Mouse (Mus musculus): ENCODE data around the gene Klhl26. TPM values are rescaled to one million over a fixed set of nuclear protein-coding genes. Genes with fewer than 3 reads are reported as not detected.

The Klhl26 gene
- polyA plus RNA-seq, 1 experiment, result 32.5 TPM

- Histone ChIP-seq H3K36me3 (ENCODE audit: control insufficient read depth, insufficient read depth) (no peaks in the 10 kb centered on the region), H3ac (ENCODE audit: control insufficient read depth, insufficient read length) (no peak overlapping the region), H3K4me2 (ENCODE audit: low read depth) (no peak overlapping the region), H3K27me3 (ENCODE audit: control insufficient read depth, insufficient read depth, insufficient read length) (no peaks in the 10 kb centered on the region), H3K4me3 (no peak overlapping the region), H3K79me2 (ENCODE audit: control insufficient read depth, insufficient read depth) (no peaks in the 10 kb centered on the region)
- TF ChIP-seq MYOG (IDR thresholded peaks at IDR 0.05; ENCODE audit: control insufficient read depth in 1 of 3, insufficient read depth in 1 of 3, insufficient read length in 2 of 3, low read depth in 2 of 3), result no peak
- TF ChIP-seq MYOD1 (IDR thresholded peaks at IDR 0.05; ENCODE audit: control insufficient read depth in 1 of 3, insufficient read length in 2 of 3, low read depth in 2 of 3), result no peak
- no peak for TF ChIP-seq SRF (IDR thresholded peaks at IDR 0.05; ENCODE audit: control insufficient read depth, insufficient read length, low read depth)
- TF ChIP-seq USF1 (IDR thresholded peaks at IDR 0.05; ENCODE audit: low read depth), result no peak
- TF ChIP-seq POLR2A (IDR thresholded peaks at IDR 0.05; ENCODE audit: insufficient read length, low read depth), result no peak
- no peak for TF ChIP-seq POLR2AphosphoS2 (IDR thresholded peaks at IDR 0.05; ENCODE audit: insufficient read length, low read depth)
- TF ChIP-seq REST (IDR thresholded peaks at IDR 0.05; ENCODE audit: insufficient read depth, insufficient read length), result no peak
Measured at GRCm38 (mm10) chr8:70406427-70407069, 70.2 kb downstream of the Klhl26 start.

- no peak overlapping the region for H3K4me3 ChIP-seq
- TF ChIP-seq MAX (IDR thresholded peaks at IDR 0.05; ENCODE audit: low read depth) (no peak), SRF (IDR thresholded peaks at IDR 0.05; ENCODE audit: control insufficient read depth, insufficient read length, low read depth) (no peak), USF1 (IDR thresholded peaks at IDR 0.05; ENCODE audit: low read depth) (no peak), CEBPB (IDR thresholded peaks at IDR 0.05; ENCODE audit: insufficient read depth, poor library complexity, severe bottlenecking) (no peak), POLR2AphosphoS2 (IDR thresholded peaks at IDR 0.05; ENCODE audit: insufficient read length, low read depth) (no peak), MYOD1 (IDR thresholded peaks at IDR 0.05; ENCODE audit: control insufficient read depth in 1 of 3, insufficient read length in 2 of 3, low read depth in 2 of 3) (no peak), MYOG (IDR thresholded peaks at IDR 0.05; ENCODE audit: control insufficient read depth in 1 of 3, insufficient read depth in 1 of 3, insufficient read length in 2 of 3, low read depth in 2 of 3) (no peak), E2F4 (IDR thresholded peaks at IDR 0.05; ENCODE audit: insufficient read depth) (no peak), TCF12 (IDR thresholded peaks at IDR 0.05; ENCODE audit: insufficient read depth, poor library complexity, severe bottlenecking) (no peak), POLR2A (IDR thresholded peaks at IDR 0.05; ENCODE audit: insufficient read length, low read depth) (no peak), TCF3 (IDR thresholded peaks at IDR 0.05; ENCODE audit: insufficient read length, low read depth) (no peak), REST (IDR thresholded peaks at IDR 0.05; ENCODE audit: insufficient read depth, insufficient read length) (no peak)
Measured at GRCm38 (mm10) chr8:70405189-70405588, 71.6 kb downstream of the Klhl26 start.

GRCm38 (mm10) chr8:70404212-70404611, 72.6 kb downstream of the Klhl26 start:
- Histone ChIP-seq H3K79me2 (ENCODE audit: control insufficient read depth, insufficient read depth) (no peaks in the 10 kb centered on the region), H3K4me2 (ENCODE audit: low read depth) (no peak overlapping the region), H3K4me3 (no peak overlapping the region), H3K27me3 (ENCODE audit: control insufficient read depth, insufficient read depth, insufficient read length) (no peaks in the 10 kb centered on the region), H3K36me3 (ENCODE audit: control insufficient read depth, insufficient read depth) (no peaks in the 10 kb centered on the region), H3ac (ENCODE audit: control insufficient read depth, insufficient read length) (no peak overlapping the region)
- TF ChIP-seq E2F4 (IDR thresholded peaks at IDR 0.05; ENCODE audit: insufficient read depth) (no peak), TCF12 (IDR thresholded peaks at IDR 0.05; ENCODE audit: insufficient read depth, poor library complexity, severe bottlenecking) (no peak), USF1 (IDR thresholded peaks at IDR 0.05; ENCODE audit: low read depth) (no peak), MAX (IDR thresholded peaks at IDR 0.05; ENCODE audit: low read depth) (no peak), REST (IDR thresholded peaks at IDR 0.05; ENCODE audit: insufficient read depth, insufficient read length) (no peak), MYOD1 (IDR thresholded peaks at IDR 0.05; ENCODE audit: control insufficient read depth in 1 of 3, insufficient read length in 2 of 3, low read depth in 2 of 3) (no peak), MYOG (IDR thresholded peaks at IDR 0.05; ENCODE audit: control insufficient read depth in 1 of 3, insufficient read depth in 1 of 3, insufficient read length in 2 of 3, low read depth in 2 of 3) (no peak), SRF (IDR thresholded peaks at IDR 0.05; ENCODE audit: control insufficient read depth, insufficient read length, low read depth) (no peak), TCF3 (IDR thresholded peaks at IDR 0.05; ENCODE audit: insufficient read length, low read depth) (no peak), POLR2AphosphoS2 (IDR thresholded peaks at IDR 0.05; ENCODE audit: insufficient read length, low read depth) (no peak)

More at GRCm38 (mm10) chr8:70405189-70405588, 71.6 kb downstream of the Klhl26 start:
- Histone ChIP-seq H3K36me3 (ENCODE audit: control insufficient read depth, insufficient read depth) (no peaks in the 10 kb centered on the region), H3ac (ENCODE audit: control insufficient read depth, insufficient read length) (no peak overlapping the region), H3K27me3 (ENCODE audit: control insufficient read depth, insufficient read depth, insufficient read length) (no peaks in the 10 kb centered on the region), H3K79me2 (ENCODE audit: control insufficient read depth, insufficient read depth) (no peaks in the 10 kb centered on the region), H3K4me2 (ENCODE audit: low read depth) (no peak overlapping the region)

Other genes starting within 250 kb of the Klhl26 start
- gene Sugp2, start 242.7 kb downstream of the Klhl26 start, polyA plus RNA-seq (2012; fragmentation: generic; extraction: Trizol), result 15.4 TPM
- 35.4 TPM for gene Armc6, start 242.5 kb downstream of the Klhl26 start, polyA plus RNA-seq (2012; fragmentation: generic; extraction: Trizol)
- gene Homer3, start 194.1 kb downstream of the Klhl26 start, polyA plus RNA-seq (2012; fragmentation: generic; extraction: Trizol), result 43.6 TPM
- gene Ddx49, start 174.5 kb downstream of the Klhl26 start, polyA plus RNA-seq (2012; fragmentation: generic; extraction: Trizol), result 106 TPM
- 236 TPM for gene Cope, start 174.4 kb downstream of the Klhl26 start, polyA plus RNA-seq (2012; fragmentation: generic; extraction: Trizol)
- gene Cers1, start 161.2 kb downstream of the Klhl26 start, polyA plus RNA-seq (2012; fragmentation: generic; extraction: Trizol), result 4.4 TPM
- 2.6 TPM for gene Gdf1, start 147.2 kb downstream of the Klhl26 start, polyA plus RNA-seq (2012; fragmentation: generic; extraction: Trizol)
- gene Upf1, start 123.7 kb downstream of the Klhl26 start, polyA plus RNA-seq (2012; fragmentation: generic; extraction: Trizol), result 35.8 TPM
- gene Comp, start 103.4 kb downstream of the Klhl26 start, polyA plus RNA-seq (2012; fragmentation: generic; extraction: Trizol), result 0.05 TPM
- gene Crtc1, start 37.4 kb downstream of the Klhl26 start, polyA plus RNA-seq (2012; fragmentation: generic; extraction: Trizol), result 9.6 TPM
- gene Tmem59l, start 10.4 kb upstream of the Klhl26 start, polyA plus RNA-seq (2012; fragmentation: generic; extraction: Trizol), result 0.04 TPM
- gene Crlf1, start 16.2 kb upstream of the Klhl26 start, polyA plus RNA-seq (2012; fragmentation: generic; extraction: Trizol), result 99.1 TPM
- 259 TPM for gene Rex1bd, start 29.8 kb upstream of the Klhl26 start, polyA plus RNA-seq (2012; fragmentation: generic; extraction: Trizol)
- 2,253 TPM for gene Uba52, start 33.8 kb upstream of the Klhl26 start, polyA plus RNA-seq (2012; fragmentation: generic; extraction: Trizol)
- gene Fkbp8, start 50.8 kb upstream of the Klhl26 start, polyA plus RNA-seq (2012; fragmentation: generic; extraction: Trizol), result 329 TPM
- gene Kxd1, start 51.0 kb upstream of the Klhl26 start, polyA plus RNA-seq (2012; fragmentation: generic; extraction: Trizol), result 73.8 TPM
- gene Ell, start 62.5 kb upstream of the Klhl26 start, polyA plus RNA-seq (2012; fragmentation: generic; extraction: Trizol), result 12.7 TPM
- gene Isyna1, start 117.4 kb upstream of the Klhl26 start, polyA plus RNA-seq (2012; fragmentation: generic; extraction: Trizol), result 40.4 TPM
- 133 TPM for gene Ssbp4, start 131.9 kb upstream of the Klhl26 start, polyA plus RNA-seq (2012; fragmentation: generic; extraction: Trizol)
- gene Lrrc25, start 139.2 kb upstream of the Klhl26 start, polyA plus RNA-seq (2012; fragmentation: generic; extraction: Trizol), result not detected
- 54.1 TPM for gene Gdf15, start 155.5 kb upstream of the Klhl26 start, polyA plus RNA-seq (2012; fragmentation: generic; extraction: Trizol)
- gene Pgpep1, start 183.4 kb upstream of the Klhl26 start, polyA plus RNA-seq (2012; fragmentation: generic; extraction: Trizol), result 38.5 TPM
- gene Lsm4, start 196.3 kb upstream of the Klhl26 start, polyA plus RNA-seq (2012; fragmentation: generic; extraction: Trizol), result 178 TPM
- gene Jund, start 222.0 kb upstream of the Klhl26 start, polyA plus RNA-seq (2012; fragmentation: generic; extraction: Trizol), result 246 TPM
- 0.02 TPM for gene Iqcn, start 226.5 kb upstream of the Klhl26 start, polyA plus RNA-seq (2012; fragmentation: generic; extraction: Trizol)
- gene Gm3336, start 241.6 kb upstream of the Klhl26 start, polyA plus RNA-seq (2012; fragmentation: generic; extraction: Trizol), result 0.23 TPM
- 0.10 TPM for gene Pde4c, start 246.8 kb upstream of the Klhl26 start, polyA plus RNA-seq (2012; fragmentation: generic; extraction: Trizol)

All from myocyte (in vitro differentiated cells).